Mouse (Mus musculus): Measurements from ENCODE around the gene Islr.

Gene Islr

DNA sequence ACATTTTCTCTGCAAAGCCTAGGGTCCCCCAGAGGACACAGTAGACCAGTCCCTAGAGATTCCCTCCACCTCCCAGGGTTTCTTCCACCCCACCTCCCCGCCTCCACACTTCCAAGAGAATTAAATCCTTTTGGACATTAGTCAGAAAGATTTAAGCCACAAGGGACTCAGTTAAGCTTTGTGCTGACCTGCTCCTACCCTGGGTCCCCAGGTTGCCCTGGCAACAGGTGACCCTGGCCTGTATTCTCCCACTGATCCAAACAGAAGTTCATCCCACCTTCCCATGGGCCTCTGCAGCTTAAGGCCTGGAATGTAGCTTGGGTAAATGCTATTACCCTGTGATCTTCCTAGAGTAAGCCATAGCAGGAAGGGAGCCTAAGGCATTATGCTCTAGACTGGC is 59.4 kb downstream of the Islr start:
- Histone ChIP-seq H3K9me3 (ENCODE audit: low read length) (no peaks in the 10 kb centered on the region; the same call in 1 of the 2 replicates), H3K27me3 (ENCODE audit: insufficient read depth, low read length) (peaks cover 70% of the 10 kb centered on the region), H3K36me3 (ENCODE audit: insufficient read depth, low read length) (no peaks in the 10 kb centered on the region), H3K4me3 (replicated peaks; ENCODE audit: low read length) (no peak overlapping the region), H3K4me1 (replicated peaks; ENCODE audit: low read depth, low read length) (peaks cover 23% of the 10 kb centered on the region)
- TF ChIP-seq POU5F1 (IDR thresholded peaks at IDR 0.05; ENCODE audit: borderline replicate concordance, low read length) (no peak), CTCF (conservative IDR thresholded peaks at IDR 0.05; ENCODE audit: low read length) (no peak), NANOG (IDR thresholded peaks at IDR 0.05; ENCODE audit: borderline replicate concordance, low read length) (no peak)

DNA sequence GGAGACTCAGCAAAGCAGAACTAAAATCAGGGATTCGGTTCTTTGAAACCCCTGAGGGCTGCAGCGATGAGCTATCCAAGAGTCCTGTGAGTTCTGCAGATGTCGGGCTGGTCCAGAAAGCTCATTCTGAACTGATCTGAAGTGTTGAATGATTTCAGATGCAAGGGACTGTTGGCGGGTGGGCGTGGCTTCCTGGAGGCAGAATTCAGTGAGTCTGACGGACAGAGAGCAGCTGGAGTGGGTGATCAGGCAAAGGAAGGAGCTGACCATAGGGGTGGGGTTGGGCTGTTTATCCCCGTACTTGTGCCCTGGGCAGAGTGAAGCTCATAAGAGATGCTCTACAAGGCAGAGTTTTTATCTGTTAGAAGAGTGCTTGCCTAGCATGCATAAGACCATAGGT is 60.7 kb downstream of the Islr start:
- Histone ChIP-seq H3K36me3 (ENCODE audit: insufficient read depth, low read length) (no peaks in the 10 kb centered on the region), H3K9me3 (ENCODE audit: low read length) (no peaks in the 10 kb centered on the region), H3K27me3 (ENCODE audit: insufficient read depth, low read length) (peaks cover 70% of the 10 kb centered on the region), H3K4me1 (replicated peaks; ENCODE audit: low read depth, low read length) (peaks cover 26% of the 10 kb centered on the region), H3K4me3 (replicated peaks; ENCODE audit: low read length) (no peak overlapping the region)
- TF ChIP-seq CTCF (conservative IDR thresholded peaks at IDR 0.05; ENCODE audit: low read length), result no peak
- no peak for TF ChIP-seq POU5F1 (IDR thresholded peaks at IDR 0.05; ENCODE audit: borderline replicate concordance, low read length)

DNA sequence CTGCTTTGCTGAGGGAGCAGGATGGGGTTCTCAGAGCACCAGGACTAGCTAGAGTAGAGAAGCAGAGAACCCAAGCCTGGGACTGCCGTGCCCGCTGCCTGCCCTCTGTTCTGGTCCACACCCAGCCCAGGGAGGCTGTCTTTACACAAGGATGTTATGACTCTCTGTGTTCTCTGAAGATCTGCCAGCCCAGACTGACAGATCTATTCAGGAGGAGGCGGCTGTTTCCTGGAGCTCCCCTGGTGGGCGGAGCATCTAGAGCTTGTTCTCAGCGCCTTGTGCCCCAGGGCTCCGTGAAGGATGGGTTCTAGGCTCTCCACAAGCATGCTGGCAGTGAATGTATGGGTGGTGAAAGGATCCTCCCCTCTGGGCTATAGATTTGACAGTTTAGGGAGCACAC is 64.2 kb downstream of the Islr start:
- Histone ChIP-seq H3K4me3 (replicated peaks; ENCODE audit: low read length) (no peak overlapping the region), H3K27me3 (ENCODE audit: insufficient read depth, low read length) (peaks cover 77% of the 10 kb centered on the region), H3K9me3 (ENCODE audit: low read length) (no peaks in the 10 kb centered on the region), H3K4me1 (replicated peaks; ENCODE audit: low read depth, low read length) (peaks cover 55% of the 10 kb centered on the region), H3K36me3 (ENCODE audit: insufficient read depth, low read length) (no peaks in the 10 kb centered on the region)
- TF ChIP-seq CTCF (conservative IDR thresholded peaks at IDR 0.05; ENCODE audit: low read length) (no peak), NANOG (IDR thresholded peaks at IDR 0.05; ENCODE audit: borderline replicate concordance, low read length) (no peak), POU5F1 (IDR thresholded peaks at IDR 0.05; ENCODE audit: borderline replicate concordance, low read length) (no peak)

DNA sequence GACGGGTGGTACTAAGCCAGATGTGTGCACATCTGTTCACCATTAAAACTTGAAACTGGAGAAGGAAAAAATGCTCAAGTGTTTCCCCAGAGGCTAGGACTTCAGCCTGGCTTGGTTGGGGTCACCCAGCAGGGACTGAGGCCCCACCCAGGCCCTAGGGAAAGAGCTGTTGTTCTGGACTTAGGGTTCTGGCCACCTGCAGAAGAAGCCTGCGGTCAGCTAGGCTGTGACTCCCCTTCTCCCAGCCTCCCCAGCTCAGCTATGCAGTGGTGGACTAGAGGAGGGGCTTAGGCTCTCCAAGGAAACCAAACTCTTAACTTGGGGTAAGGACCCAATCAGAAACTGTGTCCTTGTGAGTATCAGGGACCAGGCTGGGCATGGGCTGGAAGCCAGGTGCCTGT is 68.2 kb downstream of the Islr start:
- Histone ChIP-seq H3K36me3 (ENCODE audit: insufficient read depth, low read length) (no peaks in the 10 kb centered on the region), H3K4me3 (replicated peaks; ENCODE audit: low read length) (no peak overlapping the region), H3K27me3 (ENCODE audit: insufficient read depth, low read length) (peaks cover 89% of the 10 kb centered on the region), H3K4me1 (replicated peaks; ENCODE audit: low read depth, low read length) (peaks cover 63% of the 10 kb centered on the region), H3K9me3 (ENCODE audit: low read length) (no peaks in the 10 kb centered on the region)
- no peak for TF ChIP-seq CTCF (conservative IDR thresholded peaks at IDR 0.05; ENCODE audit: low read length)
- no peak for TF ChIP-seq POU5F1 (IDR thresholded peaks at IDR 0.05; ENCODE audit: borderline replicate concordance, low read length)
- TF ChIP-seq NANOG (IDR thresholded peaks at IDR 0.05; ENCODE audit: borderline replicate concordance, low read length), result no peak

DNA sequence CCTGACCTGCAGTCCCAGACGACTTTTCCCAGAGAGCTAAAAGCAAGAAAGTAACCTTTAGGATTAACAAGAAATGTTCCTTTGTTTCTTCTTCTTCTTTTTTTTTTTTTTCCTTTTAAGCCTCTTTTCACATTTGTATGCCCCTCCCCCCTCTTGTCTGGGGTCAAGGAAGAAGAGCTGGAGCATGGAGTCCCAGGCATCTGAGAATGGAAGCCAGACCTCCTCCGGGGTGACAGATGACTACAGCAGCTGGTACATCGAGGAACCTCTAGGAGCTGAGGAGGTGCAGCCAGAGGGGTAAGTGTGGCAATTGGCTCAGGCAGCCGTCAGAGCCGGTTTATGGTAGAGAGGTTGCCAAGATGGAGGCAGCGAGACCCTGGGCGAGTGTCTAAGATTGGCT is 69.2 kb downstream of the Islr start:
- Histone ChIP-seq H3K4me1 (replicated peaks; ENCODE audit: low read depth, low read length) (peaks cover 55% of the 10 kb centered on the region), H3K4me3 (replicated peaks; ENCODE audit: low read length) (0 out of 2 replicates have a peak overlapping the region, but pooled peaks have one; percentile 14), H3K36me3 (ENCODE audit: insufficient read depth, low read length) (no peaks in the 10 kb centered on the region), H3K27me3 (ENCODE audit: insufficient read depth, low read length) (peaks cover 92% of the 10 kb centered on the region), H3K9me3 (ENCODE audit: low read length) (no peaks in the 10 kb centered on the region)
- TF ChIP-seq POU5F1 (IDR thresholded peaks at IDR 0.05; ENCODE audit: borderline replicate concordance, low read length), result no peak
- TF ChIP-seq CTCF (conservative IDR thresholded peaks at IDR 0.05; ENCODE audit: low read length), result no peak
- TF ChIP-seq NANOG (IDR thresholded peaks at IDR 0.05; ENCODE audit: borderline replicate concordance, low read length), result no peak

DNA sequence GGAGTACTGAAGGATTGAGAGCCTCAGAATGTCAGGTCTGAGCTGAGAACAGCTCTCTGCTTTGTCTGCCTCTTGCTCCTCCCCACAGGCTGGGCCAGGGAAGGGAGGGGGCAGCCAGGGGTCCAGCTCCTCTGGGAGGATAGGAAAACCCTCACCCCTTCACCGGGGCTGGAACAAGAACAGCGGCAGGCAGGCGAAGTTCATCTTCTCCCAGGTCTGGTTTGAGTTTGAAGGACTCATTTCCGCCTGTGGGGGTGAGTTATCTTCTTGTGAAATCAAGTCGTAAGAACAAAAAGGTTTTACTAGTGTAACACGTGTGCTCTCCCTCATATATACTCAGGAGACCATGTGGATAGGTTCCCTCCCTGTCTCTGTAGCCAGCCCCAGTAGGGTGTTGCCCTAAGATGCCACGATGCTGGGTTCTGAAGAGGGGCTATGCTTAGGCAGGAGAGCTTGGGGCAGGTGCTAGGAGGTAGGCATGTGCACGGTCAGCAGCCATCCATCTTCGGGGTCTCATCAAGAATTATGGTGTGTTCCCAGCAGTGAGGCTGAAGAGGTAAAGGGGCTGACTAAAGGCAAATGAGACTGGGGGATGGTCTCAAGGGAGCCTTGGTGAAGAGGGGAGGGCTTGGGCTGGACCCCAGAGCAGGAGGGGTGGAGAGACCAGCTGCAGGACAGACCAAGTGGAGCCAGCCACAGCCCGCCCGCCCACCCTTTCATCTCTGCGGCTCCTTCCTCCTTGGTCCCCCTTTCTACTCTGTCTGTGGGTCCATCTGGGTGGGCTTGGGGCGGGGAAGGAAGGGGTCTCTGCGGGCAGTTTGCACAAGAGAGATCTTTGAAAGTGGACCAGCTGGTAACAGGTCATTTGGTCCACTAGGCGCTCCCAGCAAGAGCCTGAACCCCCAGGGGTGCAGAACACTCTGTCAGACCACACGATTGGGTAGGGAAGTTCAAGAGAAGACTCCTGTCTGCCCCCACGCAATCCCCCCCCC is 69.9 kb downstream of the Islr start:
- Histone ChIP-seq H3K4me3 (replicated peaks; ENCODE audit: low read length) (no peak overlapping the region), H3K27me3 (ENCODE audit: insufficient read depth, low read length) (peaks cover 92% of the 10 kb centered on the region), H3K4me1 (replicated peaks; ENCODE audit: low read depth, low read length) (peaks cover 57% of the 10 kb centered on the region), H3K36me3 (ENCODE audit: insufficient read depth, low read length) (no peaks in the 10 kb centered on the region), H3K9me3 (ENCODE audit: low read length) (no peaks in the 10 kb centered on the region)
- TF ChIP-seq NANOG (IDR thresholded peaks at IDR 0.05; ENCODE audit: borderline replicate concordance, low read length) (no peak), POU5F1 (IDR thresholded peaks at IDR 0.05; ENCODE audit: borderline replicate concordance, low read length) (no peak), CTCF (conservative IDR thresholded peaks at IDR 0.05; ENCODE audit: low read length) (no peak)

DNA sequence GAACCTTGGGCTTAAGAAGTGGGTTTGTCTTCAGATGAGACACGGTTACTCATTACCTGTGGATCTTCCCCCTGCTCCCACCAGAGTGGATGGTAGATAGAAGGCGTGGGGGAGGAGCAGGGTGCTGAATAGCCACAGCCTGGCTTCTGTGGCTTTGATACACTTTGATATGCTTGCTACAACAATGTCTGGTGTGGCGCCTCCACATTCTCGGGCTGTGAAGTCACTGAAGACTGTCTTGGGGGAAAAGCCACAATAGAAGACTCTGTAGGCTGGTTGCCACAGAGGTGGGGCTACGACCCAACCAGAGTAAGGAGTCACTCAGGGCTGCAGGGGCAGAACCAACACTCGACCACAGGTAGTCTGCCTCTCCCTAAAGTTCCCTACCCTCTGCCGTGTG is 72.4 kb downstream of the Islr start:
- Histone ChIP-seq H3K4me3 (replicated peaks; ENCODE audit: low read length) (no peak overlapping the region), H3K9me3 (ENCODE audit: low read length) (no peaks in the 10 kb centered on the region), H3K36me3 (ENCODE audit: insufficient read depth, low read length) (no peaks in the 10 kb centered on the region), H3K4me1 (replicated peaks; ENCODE audit: low read depth, low read length) (peaks cover 57% of the 10 kb centered on the region), H3K27me3 (ENCODE audit: insufficient read depth, low read length) (peaks cover 85% of the 10 kb centered on the region)
- no peak for TF ChIP-seq NANOG (IDR thresholded peaks at IDR 0.05; ENCODE audit: borderline replicate concordance, low read length)
- no peak for TF ChIP-seq POU5F1 (IDR thresholded peaks at IDR 0.05; ENCODE audit: borderline replicate concordance, low read length)

DNA sequence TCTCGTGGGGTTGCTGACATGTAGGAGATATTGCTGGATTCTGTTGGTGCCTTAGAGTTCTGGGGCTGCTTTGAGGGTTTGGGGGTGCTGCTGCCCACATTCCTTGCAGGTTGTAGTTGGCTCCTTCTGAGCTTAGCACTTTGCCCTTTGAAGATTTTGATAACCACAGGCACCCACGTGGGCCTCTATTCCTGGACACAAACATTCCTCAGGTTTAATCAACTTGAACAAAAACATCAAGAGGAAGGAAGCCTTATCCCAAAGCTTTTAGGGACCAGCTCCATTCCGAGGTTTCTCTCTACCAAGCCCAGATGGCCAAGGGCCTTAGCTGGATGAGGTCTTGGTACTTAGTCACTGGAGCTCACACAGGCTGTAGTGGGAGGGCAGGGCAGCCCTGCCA is 73.2 kb downstream of the Islr start:
- H3K27me3 ChIP-seq (ENCODE audit: insufficient read depth, low read length), result peaks cover 79% of the 10 kb centered on the region
- H3K4me3 ChIP-seq (replicated peaks; ENCODE audit: low read length), result no peak overlapping the region
- no peaks in the 10 kb centered on the region for H3K9me3 ChIP-seq (ENCODE audit: low read length)
- H3K4me1 ChIP-seq (replicated peaks; ENCODE audit: low read depth, low read length), result peaks cover 49% of the 10 kb centered on the region
- no peaks in the 10 kb centered on the region for H3K36me3 ChIP-seq (ENCODE audit: insufficient read depth, low read length)
- no peak for TF ChIP-seq POU5F1 (IDR thresholded peaks at IDR 0.05; ENCODE audit: borderline replicate concordance, low read length)
- no peak for TF ChIP-seq NANOG (IDR thresholded peaks at IDR 0.05; ENCODE audit: borderline replicate concordance, low read length)
- TF ChIP-seq CTCF (conservative IDR thresholded peaks at IDR 0.05; ENCODE audit: low read length), result no peak
